Mouse (Mus musculus) gastrocnemius, postnatal 10 days (tissue): ENCODE data around the gene Arap1. TPM values are rescaled to one million over a fixed set of nuclear protein-coding genes. Genes with fewer than 3 reads are reported as not detected.

Experiments used
- DNase-seq: peaks from one replicate; pipeline ENCODE4 v3.0.0; 2021; ENCODE audit warnings: mixed read lengths
- total RNA-seq, 2 experiments: library from RNA; stranded (reverse); gene quantifications; 2 replicates each; pipeline ENCODE4 v1.2.3; 2021

The Arap1 gene
- total RNA-seq, 2 experiments from 2014 or later: 23.1 to 32.4 TPM

DNA sequence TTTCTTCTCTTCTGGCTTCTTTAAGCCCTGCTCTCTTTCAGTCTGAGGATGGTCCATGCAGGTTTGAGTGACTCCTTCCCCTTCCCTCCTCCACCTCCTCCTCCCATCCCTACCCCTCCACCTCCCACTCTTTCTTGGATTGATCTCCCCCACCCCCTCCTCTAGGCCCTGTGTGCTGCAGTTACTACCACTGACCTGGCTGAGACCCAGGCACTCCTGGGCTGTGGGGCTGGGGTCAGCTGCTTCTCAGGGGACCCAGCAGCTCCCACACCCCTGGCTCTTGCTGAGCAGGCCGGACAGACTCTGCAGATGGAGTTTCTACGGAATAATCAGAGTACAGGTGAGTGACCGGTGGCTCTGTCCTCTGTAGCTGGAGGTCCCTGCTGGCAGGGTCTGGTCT, 46.7 kb downstream of the Arap1 start:
- no peak for DNase-seq

- no peak for DNase-seq
Observed at GRCm38 (mm10) chr7:101395471-101395870, 47.6 kb downstream of the Arap1 start.

- DNase-seq: no peak
Observed at GRCm38 (mm10) chr7:101397175-101397574, 49.3 kb downstream of the Arap1 start.

DNA sequence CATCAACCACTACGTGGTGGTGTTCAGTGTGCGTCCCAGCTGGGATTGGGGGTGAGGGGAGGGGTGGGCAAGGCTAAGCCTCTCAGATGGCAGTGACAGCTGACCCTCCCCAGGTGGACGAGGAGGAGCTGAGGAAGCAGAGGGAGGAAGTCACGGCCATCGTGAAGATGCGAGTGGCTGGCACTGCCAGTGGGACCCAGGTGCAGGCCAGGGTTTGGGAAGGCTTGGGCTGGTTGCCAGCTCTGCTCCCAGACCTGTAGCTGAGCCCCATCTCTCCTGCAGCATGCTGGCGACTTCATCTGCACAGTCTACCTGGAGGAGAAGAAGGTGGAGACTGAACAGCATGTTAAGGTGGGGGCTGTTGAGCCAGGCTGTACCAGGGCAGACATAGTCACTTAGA, 53.6 kb downstream of the Arap1 start:
- DNase-seq: no peak

- no peak for DNase-seq
Observed at GRCm38 (mm10) chr7:101403831-101404230, 56.0 kb downstream of the Arap1 start.

DNA sequence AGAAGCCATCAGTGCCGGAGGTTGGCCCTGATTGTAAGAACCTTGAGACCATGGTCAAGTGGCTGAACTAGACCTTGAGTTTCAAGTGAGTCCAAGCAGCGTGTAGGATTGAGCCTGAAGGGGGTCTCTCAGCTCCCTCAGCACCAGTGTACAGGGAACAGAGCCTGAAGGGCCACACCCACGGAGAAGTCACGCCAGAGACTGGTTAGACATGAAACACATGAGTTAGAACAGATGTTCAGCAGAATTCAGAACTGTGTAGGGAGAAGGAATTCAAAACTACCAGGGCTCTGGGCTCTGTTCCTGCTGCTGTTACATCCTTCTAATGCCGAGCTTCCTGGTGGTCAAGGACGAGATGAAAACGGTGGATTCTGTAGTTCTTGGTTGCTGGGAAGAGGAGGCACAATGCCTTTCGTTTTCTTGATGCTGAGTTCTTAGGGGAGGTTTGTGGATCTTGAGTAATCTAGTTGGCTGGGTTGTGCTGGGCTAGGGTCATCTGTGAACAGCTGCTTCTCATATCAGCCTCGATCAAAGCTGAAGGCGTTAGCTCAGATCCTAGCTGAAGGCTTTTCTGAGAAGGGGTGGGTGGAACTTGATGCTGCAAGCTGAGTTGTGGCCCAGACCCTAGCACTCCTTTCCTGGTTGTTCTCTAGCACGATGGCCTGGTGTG, 62.5 kb downstream of the Arap1 start, which contains the start of gene Gm45837:
Gene Gm45837 (plus strand): TSS at position 620 of the 670 bp plus-strand sequence.
- DNase-seq: no peak

- DNase-seq: peak; percentile 90
Observed at GRCm38 (mm10) chr7:101412796-101413195, 64.9 kb downstream of the Arap1 start.

- DNase-seq: no peak
Observed at GRCm38 (mm10) chr7:101414209-101414608, 66.3 kb downstream of the Arap1 start.

DNA sequence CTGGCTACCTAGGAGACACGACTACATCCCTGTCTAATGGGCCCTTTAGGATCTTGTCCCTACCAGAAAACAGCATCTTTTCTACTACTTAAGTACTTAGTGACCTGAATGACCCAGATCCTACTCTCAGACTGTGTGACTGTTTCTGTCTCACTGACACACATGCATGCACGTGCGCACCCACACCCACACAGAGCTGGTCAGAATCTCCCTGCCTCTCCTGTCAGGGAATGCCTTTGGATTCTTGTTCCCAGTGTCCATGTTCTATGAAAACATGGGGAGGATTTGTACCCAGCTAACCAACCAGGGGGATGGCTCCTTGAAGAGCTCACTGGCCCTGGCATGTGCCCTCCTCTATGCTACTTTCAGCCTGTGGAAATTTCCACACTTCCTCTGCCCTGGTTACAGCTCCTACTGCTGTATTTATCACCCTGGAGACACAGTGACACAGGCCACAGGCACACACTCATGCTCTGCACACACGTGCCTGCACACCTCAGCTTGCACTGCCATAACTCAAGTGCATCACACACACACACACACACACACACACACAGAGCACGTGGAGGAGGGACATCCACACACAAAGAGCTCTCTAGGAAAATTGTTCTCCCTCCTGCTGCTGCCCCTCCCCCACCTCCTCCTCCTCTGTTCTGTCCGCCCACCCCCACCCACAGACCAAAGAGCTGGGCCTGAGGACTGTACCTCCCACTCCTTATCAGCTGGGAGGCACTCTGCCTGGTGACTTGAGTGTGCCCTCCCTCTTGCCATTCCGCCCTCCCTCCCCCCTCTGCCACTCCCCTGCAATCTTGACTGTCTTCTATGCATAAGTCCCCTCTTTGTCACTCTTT, 67.0 kb downstream of the Arap1 start:
- DNase-seq: no peak

- DNase-seq: no peak
Observed at GRCm38 (mm10) chr7:101415512-101416100, 67.7 kb downstream of the Arap1 start.

DNA sequence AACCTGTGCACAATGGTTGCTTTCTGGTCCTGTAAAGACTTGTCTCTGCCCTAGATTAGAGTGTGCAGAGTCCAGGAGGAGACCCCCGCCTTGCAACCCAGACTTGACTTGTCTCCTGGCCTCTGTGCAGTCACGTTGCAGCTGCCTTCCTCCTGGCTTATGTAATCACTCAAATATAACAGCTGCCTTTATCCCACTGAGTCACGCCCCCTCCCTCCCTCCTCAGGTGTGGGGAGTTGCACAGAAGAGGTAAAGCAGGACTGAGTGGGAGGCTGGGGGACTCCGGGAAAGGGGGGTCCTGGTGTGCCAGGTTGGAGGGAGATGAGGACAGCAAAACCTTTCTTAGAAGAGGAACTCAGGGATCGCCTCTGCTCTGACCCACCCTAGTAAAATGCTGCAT, 68.5 kb downstream of the Arap1 start:
- DNase-seq: no peak

DNA sequence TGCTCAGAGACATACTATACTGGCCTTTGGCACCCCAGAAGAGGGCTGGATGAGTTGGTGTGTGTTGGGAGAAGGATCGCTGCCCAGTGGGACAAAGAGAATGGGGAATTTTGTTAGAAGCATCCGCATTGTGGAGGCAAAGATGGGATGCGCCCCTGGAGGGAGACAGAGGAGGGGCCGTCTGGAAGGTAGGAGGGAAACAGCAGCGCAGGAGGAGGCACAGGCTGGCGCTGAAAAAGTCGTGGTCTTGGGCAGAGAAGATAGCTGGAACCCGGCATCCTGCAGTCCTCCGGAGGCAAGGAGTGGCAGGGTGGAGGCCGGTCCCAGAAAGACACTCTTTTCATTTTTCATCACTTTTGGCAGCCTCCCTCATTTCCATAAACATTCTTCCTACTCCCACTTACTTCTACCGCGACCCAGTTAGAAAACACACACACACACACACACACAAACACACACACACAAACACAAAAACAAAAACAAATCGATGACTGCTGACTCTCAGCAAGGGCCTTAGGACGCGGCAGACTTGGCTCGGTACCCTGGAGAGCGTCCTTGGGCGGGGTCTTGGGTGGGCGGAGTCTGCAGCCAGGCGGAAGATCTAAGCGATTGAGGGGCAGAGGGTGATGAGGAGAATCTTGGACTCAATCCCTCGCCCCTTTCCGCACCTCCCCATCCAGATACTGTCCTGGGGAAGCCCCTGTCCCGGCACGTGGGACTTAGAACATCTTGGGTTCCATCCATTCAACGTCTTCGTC, 71.3 kb downstream of the Arap1 start:
- no peak for DNase-seq

GRCm38 (mm10) chr7:101421529-101421928, 73.7 kb downstream of the Arap1 start, which contains the start of gene Pde2a:
TSS of gene Pde2a (plus strand) at chr7:101421691.
- DNase-seq: no peak

DNA sequence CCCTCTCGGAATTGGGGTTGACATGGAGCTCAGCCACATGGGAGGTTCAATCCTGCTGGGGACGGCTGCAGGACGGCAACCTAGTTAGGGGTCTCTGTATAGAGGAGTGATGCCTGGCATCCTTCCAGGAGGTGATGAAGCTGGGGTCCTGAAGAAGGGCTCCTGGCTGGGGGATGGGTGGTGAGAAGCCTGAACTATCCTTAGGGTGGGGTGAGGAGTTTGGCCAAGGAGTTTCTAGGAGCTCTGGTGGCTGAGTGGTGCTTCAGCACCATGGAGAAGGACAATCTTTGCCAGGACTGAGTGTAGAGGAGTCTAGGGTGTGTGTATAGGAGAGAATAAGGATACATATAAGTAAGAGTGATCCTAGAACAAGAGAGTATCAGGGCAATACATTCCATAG, 74.2 kb downstream of the Arap1 start:
- no peak for DNase-seq

GRCm38 (mm10) chr7:101422646-101423045, 74.8 kb downstream of the Arap1 start:
- no peak for DNase-seq

GRCm38 (mm10) chr7:101423970-101424369, 76.1 kb downstream of the Arap1 start:
- DNase-seq: no peak

DNA sequence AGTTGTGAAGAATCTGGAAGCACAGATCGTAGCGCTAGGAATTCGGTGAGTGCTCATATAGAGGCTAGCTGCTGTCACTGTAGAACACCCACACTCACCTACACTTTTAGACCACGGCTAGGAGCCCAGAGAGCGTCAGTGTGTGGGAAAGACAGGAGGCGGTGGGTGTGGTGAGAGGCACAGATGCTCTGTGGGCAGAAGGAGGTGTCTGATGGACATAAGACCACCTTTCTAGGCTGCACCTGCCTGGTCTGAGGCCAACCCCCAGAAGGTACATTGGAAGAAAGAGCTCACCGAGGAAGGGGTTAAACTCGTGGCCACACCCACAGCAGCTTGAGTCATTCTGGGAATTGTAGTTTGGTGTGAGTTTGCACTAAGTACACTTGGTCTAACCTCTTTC, 78.8 kb downstream of the Arap1 start:
- no peak for DNase-seq

GRCm38 (mm10) chr7:101427736-101428135, 79.9 kb downstream of the Arap1 start:
- DNase-seq: peak; percentile 44

- no peak for DNase-seq
Observed at GRCm38 (mm10) chr7:101435038-101435437, 87.2 kb downstream of the Arap1 start.

- DNase-seq: no peak
Observed at GRCm38 (mm10) chr7:101437876-101438275, 90.0 kb downstream of the Arap1 start.

DNA sequence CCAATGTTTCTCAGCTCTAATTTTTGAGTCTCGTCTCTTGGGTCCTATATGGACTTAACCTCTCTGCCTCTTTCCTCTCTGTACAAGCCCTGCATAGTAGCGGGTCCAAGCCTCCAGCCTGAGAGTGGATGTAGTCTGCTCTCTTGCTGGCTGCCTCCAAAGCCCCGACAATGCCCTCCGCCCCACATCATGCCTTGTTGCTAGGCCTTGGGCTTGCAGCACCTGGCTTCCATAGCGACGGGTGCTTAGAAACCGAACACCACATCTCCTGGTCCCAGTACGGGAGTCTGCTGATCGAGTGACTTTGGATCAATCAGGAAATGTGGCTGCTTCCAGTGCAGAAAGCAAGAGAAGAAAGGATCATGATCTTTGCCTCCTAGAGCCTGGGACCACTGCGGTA, 95.2 kb downstream of the Arap1 start:
- no peak for DNase-seq

- no peak for DNase-seq
Observed at GRCm38 (mm10) chr7:101444211-101444610, 96.3 kb downstream of the Arap1 start.
